8 mouse cellular contexts compared by ENCODE assay signal in genomic region chr3:96219191-96219641, GRCm38 (mm10). TPM values are rescaled to one million over a fixed set of nuclear protein-coding genes. Genes with fewer than 3 reads are reported as not detected.
DNase-seq lines count a peak whose midpoint lies in the region; ATAC-seq and TF ChIP-seq lines count a peak whose summit lies in the region.

No protein-coding gene starts in this region.

- H3K36me3 ChIP-seq in heart, embryonic 16.5 days (ENCODE audit: control insufficient read depth, insufficient read depth): no peaks in the 10 kb centered on the region
- no peaks in the 10 kb centered on the region for H3K36me3 ChIP-seq in limb, embryonic 12.5 days
- H3K36me3 ChIP-seq in midbrain, embryonic 12.5 days: no peaks in the 10 kb centered on the region

- H3K4me1 ChIP-seq in heart, embryonic 16.5 days (ENCODE audit: control insufficient read depth, insufficient read depth, low read length): peaks cover 26% of the 10 kb centered on the region
- H3K4me1 ChIP-seq in limb, embryonic 12.5 days (replicated peaks): peaks cover 34% of the 10 kb centered on the region
- peaks cover 31% of the 10 kb centered on the region for H3K4me1 ChIP-seq in midbrain, embryonic 12.5 days

- H3K9ac ChIP-seq in heart, embryonic 16.5 days (ENCODE audit: low read length): peak overlapping the region; percentile 94
- peak overlapping the region; percentile 63 for H3K9ac ChIP-seq in limb, embryonic 12.5 days (replicated peaks)
- peak overlapping the region; percentile 84 for H3K9ac ChIP-seq in midbrain, embryonic 12.5 days (replicated peaks)

- H3K4me2 ChIP-seq in heart, embryonic 16.5 days (ENCODE audit: low read depth, low read length): peak overlapping the region; percentile 91
- peak overlapping the region; percentile 80 for H3K4me2 ChIP-seq in limb, embryonic 12.5 days
- peak overlapping the region; percentile 79 for H3K4me2 ChIP-seq in midbrain, embryonic 12.5 days (replicated peaks)

- H3K9me3 ChIP-seq in heart, embryonic 16.5 days (replicated peaks; ENCODE audit: control insufficient read depth, low read length): no peaks in the 10 kb centered on the region
- no peaks in the 10 kb centered on the region for H3K9me3 ChIP-seq in limb, embryonic 12.5 days
- no peaks in the 10 kb centered on the region for H3K9me3 ChIP-seq in midbrain, embryonic 12.5 days

- TF ChIP-seq CTCF in left cerebral cortex, adult 2 months (IDR thresholded peaks at IDR 0.05): peak; percentile 28

- peak overlapping the region; percentile 77 for H3K4me3 ChIP-seq in left cerebral cortex, adult 2 months
- peak overlapping the region; percentile 77 for H3K4me3 ChIP-seq in heart, embryonic 16.5 days (ENCODE audit: low read length)
- peak overlapping the region; percentile 59 for H3K4me3 ChIP-seq in limb, embryonic 12.5 days (replicated peaks)
- H3K4me3 ChIP-seq in midbrain, embryonic 12.5 days: peak overlapping the region; percentile 61

- peak in 1 of 2 experiments; percentile 25 for DNase-seq in left cerebral cortex, adult 2 months (ENCODE audit: extremely low spot score in 1 of 2, low spot score in 2 of 2)
- DNase-seq in left cerebral cortex, adult 8-10 months (ENCODE audit: low spot score in 2 of 2): no peak
- peak; percentile 51 to 60 for DNase-seq in cerebellum, postnatal 25 days
- peak; percentile 61 for DNase-seq in thymus, postnatal 0 days (ENCODE audit: low spot score)
- DNase-seq in urinary bladder, adult 2 months (ENCODE audit: low spot score): no peak

- no peak for ATAC-seq in heart, embryonic 16.5 days (replicated peaks; ENCODE audit: extremely low read depth, insufficient read depth, low FRiP score)
- peak; percentile 9; the same call in 1 of the 2 replicates for ATAC-seq in limb, embryonic 12.5 days (ENCODE audit: insufficient number of reproducible peaks, insufficient read depth, low FRiP score, low TSS enrichment, low read depth)
- ATAC-seq in midbrain, embryonic 12.5 days (ENCODE audit: low FRiP score, low read depth): peak; percentile 32

- H3K27me3 ChIP-seq in heart, embryonic 16.5 days (ENCODE audit: control insufficient read depth, insufficient read depth, low read length): no peaks in the 10 kb centered on the region
- H3K27me3 ChIP-seq in limb, embryonic 12.5 days: no peaks in the 10 kb centered on the region
- no peaks in the 10 kb centered on the region for H3K27me3 ChIP-seq in midbrain, embryonic 12.5 days

- 0% methylated on average over 12 of the region's 12 CpGs for WGBS in heart, embryonic 16.5 days
- under 1% methylated on average over 12 of the region's 12 CpGs for WGBS in limb, embryonic 12.5 days
- WGBS in midbrain, embryonic 12.5 days: 0% methylated on average over 12 of the region's 12 CpGs

- peak overlapping the region; percentile 98 for H3K27ac ChIP-seq in left cerebral cortex, adult 2 months
- H3K27ac ChIP-seq in heart, embryonic 16.5 days (ENCODE audit: low read length): peak overlapping the region; percentile 100
- peak overlapping the region; percentile 99 for H3K27ac ChIP-seq in limb, embryonic 12.5 days
- H3K27ac ChIP-seq in midbrain, embryonic 12.5 days (replicated peaks): peak overlapping the region; percentile 98

- intact Hi-C loops in left cerebral cortex, adult 2 months (cut with DNase I): loop anchor here (5.0 kb wide), 1 partner anchor 152 kb away; no protein-coding TSS in a partner anchor

RNA-seq across cellular contexts. Expression of gene Bola1, which starts 0.3 kb away (rescaled TPM):
- 10 to 100 TPM; 14.8 to 15.1 TPM for total RNA-seq in left cerebral cortex, adult 2 months (2021)
- 10 to 100 TPM; 14.9 to 20.7 (median 18.3) TPM for total RNA-seq in left cerebral cortex, adult 8-10 months (2022)
- 40.0 and 43.5 TPM in 2 replicates for polyA plus RNA-seq in heart, embryonic 16.5 days (2015; fragmentation: Nextera tagmentation; extraction: Ambion mirVana)
- polyA plus RNA-seq in limb, embryonic 12.5 days (2016; fragmentation: Nextera tagmentation; extraction: Ambion mirVana): 54.6 and 56.3 TPM in 2 replicates
- polyA plus RNA-seq in midbrain, embryonic 12.5 days (2016; fragmentation: Nextera tagmentation; extraction: Ambion mirVana): 66.9 and 71.6 TPM in 2 replicates
- polyA plus RNA-seq in thymus, postnatal 0 days (2015; fragmentation: Nextera tagmentation; extraction: Ambion mirVana): 84.7 and 86.0 TPM in 2 replicates
- polyA plus RNA-seq in urinary bladder, adult 2 months (2012; rRNA removed): 28.1 and 39.1 TPM in 2 replicates

RNA-seq across cellular contexts. Expression of gene Hist2h2ab, which starts 0.4 kb away (rescaled TPM):
- 10 to 100 TPM; 10.4 to 10.8 TPM for total RNA-seq in left cerebral cortex, adult 2 months (2021)
- 10 to 100 TPM; 11.1 to 15.2 (median 14.1) TPM for total RNA-seq in left cerebral cortex, adult 8-10 months (2022)
- polyA plus RNA-seq in heart, embryonic 16.5 days (2015; fragmentation: Nextera tagmentation; extraction: Ambion mirVana): not detected in 2 replicates
- polyA plus RNA-seq in limb, embryonic 12.5 days (2016; fragmentation: Nextera tagmentation; extraction: Ambion mirVana): 1.7 and 2.0 TPM in 2 replicates
- polyA plus RNA-seq in midbrain, embryonic 12.5 days (2016; fragmentation: Nextera tagmentation; extraction: Ambion mirVana): 0.96 and 1.2 TPM in 2 replicates
- polyA plus RNA-seq in thymus, postnatal 0 days (2015; fragmentation: Nextera tagmentation; extraction: Ambion mirVana): 0.94 and 1.8 TPM in 2 replicates
- polyA plus RNA-seq in urinary bladder, adult 2 months (2012; rRNA removed): 0.60 and 0.74 TPM in 2 replicates

RNA-seq across cellular contexts. Expression of gene Hist2h2ac, which starts 1.5 kb away (rescaled TPM):
- total RNA-seq in left cerebral cortex, adult 2 months (2021): 10 to 100 TPM; 20.6 to 30.5 TPM
- total RNA-seq in left cerebral cortex, adult 8-10 months (2022): 10 to 100 TPM; 26.7 to 37.7 (median 31.8) TPM
- 5.0 and 6.4 TPM in 2 replicates for polyA plus RNA-seq in heart, embryonic 16.5 days (2015; fragmentation: Nextera tagmentation; extraction: Ambion mirVana)
- 13.1 and 17.7 TPM in 2 replicates for polyA plus RNA-seq in limb, embryonic 12.5 days (2016; fragmentation: Nextera tagmentation; extraction: Ambion mirVana)
- 9.0 and 11.6 TPM in 2 replicates for polyA plus RNA-seq in midbrain, embryonic 12.5 days (2016; fragmentation: Nextera tagmentation; extraction: Ambion mirVana)
- 41.4 and 51.6 TPM in 2 replicates for polyA plus RNA-seq in thymus, postnatal 0 days (2015; fragmentation: Nextera tagmentation; extraction: Ambion mirVana)
- polyA plus RNA-seq in urinary bladder, adult 2 months (2012; rRNA removed): 0.76 and 0.99 TPM in 2 replicates

RNA-seq across cellular contexts. Expression of gene Hist2h2be, which starts 1.7 kb away (rescaled TPM):
- total RNA-seq in left cerebral cortex, adult 2 months (2021): 1 to 10 TPM; 5.4 to 5.6 TPM
- 1 to 10 TPM; 4.9 to 7.1 (median 5.4) TPM for total RNA-seq in left cerebral cortex, adult 8-10 months (2022)
- 7.8 and 9.4 TPM in 2 replicates for polyA plus RNA-seq in heart, embryonic 16.5 days (2015; fragmentation: Nextera tagmentation; extraction: Ambion mirVana)
- 9.9 and 10.4 TPM in 2 replicates for polyA plus RNA-seq in limb, embryonic 12.5 days (2016; fragmentation: Nextera tagmentation; extraction: Ambion mirVana)
- polyA plus RNA-seq in midbrain, embryonic 12.5 days (2016; fragmentation: Nextera tagmentation; extraction: Ambion mirVana): 10.9 and 11.4 TPM in 2 replicates
- 8.6 and 10.0 TPM in 2 replicates for polyA plus RNA-seq in thymus, postnatal 0 days (2015; fragmentation: Nextera tagmentation; extraction: Ambion mirVana)
- polyA plus RNA-seq in urinary bladder, adult 2 months (2012; rRNA removed): 7.7 TPM in 2 replicates

RNA-seq across cellular contexts. Expression of gene Hist2h3c2, which starts 19.7 kb away (rescaled TPM):
- 1 to 10 TPM; 5.7 to 6.8 TPM for total RNA-seq in left cerebral cortex, adult 2 months (2021)
- 1 to 10 TPM; 1.1 to 4.8 (median 4.3) TPM for total RNA-seq in left cerebral cortex, adult 8-10 months (2022)
- polyA plus RNA-seq in heart, embryonic 16.5 days (2015; fragmentation: Nextera tagmentation; extraction: Ambion mirVana): 2.7 and 3.8 TPM in 2 replicates
- 9.0 and 11.9 TPM in 2 replicates for polyA plus RNA-seq in limb, embryonic 12.5 days (2016; fragmentation: Nextera tagmentation; extraction: Ambion mirVana)
- 9.8 and 14.7 TPM in 2 replicates for polyA plus RNA-seq in midbrain, embryonic 12.5 days (2016; fragmentation: Nextera tagmentation; extraction: Ambion mirVana)
- 30.0 and 47.7 TPM in 2 replicates for polyA plus RNA-seq in thymus, postnatal 0 days (2015; fragmentation: Nextera tagmentation; extraction: Ambion mirVana)
- polyA plus RNA-seq in urinary bladder, adult 2 months (2012; rRNA removed): 8.6 and 14.3 TPM in 2 replicates

Comparison
In these comparisons a context has a peak if more than half of its experiments do, and no peak if none do; other contexts are left out.
1. DNase-seq: peak in cerebellum, postnatal 25 days (2 of 2) and thymus, postnatal 0 days (single experiment); none in left cerebral cortex, adult 8-10 months (0 of 2) and urinary bladder, adult 2 months (single experiment).
2. Peak in every context shown above with its lines, with median percentiles within 50 percentile points of each other: H3K27ac ChIP-seq, H3K4me3 ChIP-seq, H3K4me2 ChIP-seq and H3K9ac ChIP-seq.